Mouse (Mus musculus) ZHBTc4 (cell line): ENCODE results near the gene Clpb.

ENCODE experiments used
- DNase-seq: peaks from one replicate; pipeline ENCODE4 v3.0.0-alpha.2; 2011; ENCODE audit warnings: low read depth, low spot score

Gene Clpb

DNA sequence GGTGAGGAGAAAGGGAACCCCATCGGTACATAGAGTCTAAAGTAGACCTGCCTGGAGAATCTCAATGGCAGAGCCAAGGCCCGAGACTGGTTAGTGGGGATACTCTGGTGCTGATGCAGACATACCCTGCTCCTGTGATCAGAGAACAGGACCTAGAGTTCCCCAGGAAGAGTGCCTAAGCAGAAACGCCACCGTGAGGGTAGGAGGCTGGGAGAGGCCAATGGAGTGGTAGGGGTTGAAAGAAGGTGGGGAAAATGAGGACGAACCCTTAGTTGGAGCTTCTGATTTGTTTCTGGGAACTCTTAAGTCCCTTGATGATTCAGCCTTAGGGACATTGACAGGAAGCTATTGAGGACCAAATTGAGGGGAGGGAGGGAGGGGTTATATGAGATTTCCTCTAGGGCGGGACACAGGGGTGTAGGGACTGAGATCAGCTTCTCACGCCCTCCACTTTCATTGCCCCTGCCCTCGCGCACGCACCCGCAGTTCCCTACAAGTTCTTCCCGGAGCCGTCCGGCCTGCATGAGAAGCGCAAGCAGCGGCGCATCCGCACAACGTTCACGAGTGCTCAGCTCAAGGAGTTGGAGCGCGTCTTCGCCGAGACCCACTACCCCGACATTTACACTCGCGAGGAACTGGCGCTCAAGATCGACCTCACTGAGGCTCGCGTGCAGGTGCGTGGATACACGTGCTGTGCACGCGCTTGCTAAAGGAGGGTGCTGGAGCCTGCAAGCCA is 157.0 kb downstream of the Clpb start:
- peak; percentile 63 for DNase-seq

GRCm38 (mm10) chr7:101821571-101822501 is 158.4 kb downstream of the Clpb start:
- DNase-seq, result peak; percentile 84

- DNase-seq, result peak; percentile 73
These were observed 159.7 kb downstream of the Clpb start for GRCm38 (mm10) chr7:101822836-101823757.

DNA sequence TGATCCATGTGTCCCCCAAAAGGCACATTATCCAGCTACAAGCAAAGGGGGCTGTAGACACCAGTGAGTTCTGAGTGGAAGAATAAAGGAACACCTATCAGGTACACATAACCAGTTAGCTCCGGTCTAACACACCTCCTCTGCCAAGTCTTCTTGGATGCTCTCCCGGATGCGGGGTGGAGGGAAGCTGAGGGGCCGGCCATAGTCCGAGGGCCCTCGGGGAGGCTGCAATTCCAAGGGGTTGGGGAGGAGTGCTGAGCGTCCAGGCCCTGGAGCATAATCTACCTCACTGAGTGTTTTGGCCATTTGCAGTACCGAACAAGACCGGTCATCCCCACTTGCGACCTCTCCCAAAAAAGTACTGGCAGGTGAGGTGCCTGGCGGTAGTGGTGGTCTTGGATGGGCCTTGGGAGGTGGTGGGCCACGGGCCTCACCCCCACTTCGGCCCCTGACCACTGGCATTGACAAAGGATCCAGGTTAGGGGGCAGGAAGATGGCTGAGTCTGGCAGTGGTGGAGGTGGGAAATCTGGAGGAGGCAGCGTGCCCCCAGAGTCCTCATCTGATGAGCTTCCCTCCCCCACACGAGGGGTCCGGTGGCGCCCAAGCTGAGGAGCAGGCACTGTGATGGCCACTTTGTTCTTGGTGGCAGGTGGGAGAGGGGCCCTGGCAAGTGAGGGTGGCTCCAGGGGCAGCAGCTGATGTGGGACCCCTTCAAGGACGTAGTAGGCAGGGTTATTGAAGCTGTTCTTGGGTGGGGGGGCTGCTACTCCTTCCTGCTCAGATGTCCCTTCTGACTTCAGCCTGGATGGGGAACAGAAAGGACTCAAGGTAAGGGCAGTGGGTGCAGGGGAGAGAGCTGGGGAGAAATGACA is 160.6 kb downstream of the Clpb start:
- no peak for DNase-seq

- DNase-seq, result no peak
These were observed 166.9 kb downstream of the Clpb start for GRCm38 (mm10) chr7:101830373-101830772.

GRCm38 (mm10) chr7:101831437-101831836 is 168.0 kb downstream of the Clpb start:
- DNase-seq, result no peak

DNA sequence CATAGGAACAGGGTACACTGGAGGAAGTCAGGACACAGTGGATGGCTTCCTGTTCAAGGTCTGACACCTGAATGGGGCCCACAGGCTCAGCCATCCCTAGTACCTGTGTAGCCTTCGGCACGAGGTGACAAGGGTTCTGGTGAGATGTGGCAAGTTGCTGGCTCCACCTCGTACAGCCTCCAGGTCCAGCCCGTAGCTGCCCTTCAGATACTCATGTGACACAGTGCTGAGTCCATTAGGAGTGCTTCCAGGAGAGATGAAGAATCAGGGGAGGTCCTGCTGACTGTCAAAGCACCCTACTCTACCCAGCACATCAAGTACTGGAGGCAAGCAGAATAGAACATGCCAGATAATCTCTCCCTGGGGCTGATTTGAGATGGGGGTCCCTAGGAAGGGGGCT is 168.9 kb downstream of the Clpb start:
- no peak for DNase-seq

DNA sequence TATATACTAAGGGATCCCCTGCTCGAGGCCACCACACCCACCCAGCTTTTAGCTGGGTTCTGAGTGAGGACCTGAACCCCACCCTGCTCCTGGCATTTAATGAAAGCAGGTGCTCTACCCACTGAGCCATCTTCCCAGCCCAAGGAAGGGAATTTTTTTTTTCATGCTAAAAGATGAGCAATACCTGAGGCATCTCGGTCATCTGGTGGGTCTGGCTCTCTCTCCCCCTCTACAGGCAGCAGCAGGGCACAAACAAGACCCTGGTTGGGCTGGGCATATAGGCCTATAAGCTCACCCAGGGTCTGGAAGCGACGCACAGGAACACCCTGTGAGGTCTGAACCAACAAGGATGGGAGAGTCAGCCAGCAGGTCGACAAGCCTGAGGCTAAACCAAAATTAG is 169.9 kb downstream of the Clpb start:
- DNase-seq, result peak; percentile 55

DNA sequence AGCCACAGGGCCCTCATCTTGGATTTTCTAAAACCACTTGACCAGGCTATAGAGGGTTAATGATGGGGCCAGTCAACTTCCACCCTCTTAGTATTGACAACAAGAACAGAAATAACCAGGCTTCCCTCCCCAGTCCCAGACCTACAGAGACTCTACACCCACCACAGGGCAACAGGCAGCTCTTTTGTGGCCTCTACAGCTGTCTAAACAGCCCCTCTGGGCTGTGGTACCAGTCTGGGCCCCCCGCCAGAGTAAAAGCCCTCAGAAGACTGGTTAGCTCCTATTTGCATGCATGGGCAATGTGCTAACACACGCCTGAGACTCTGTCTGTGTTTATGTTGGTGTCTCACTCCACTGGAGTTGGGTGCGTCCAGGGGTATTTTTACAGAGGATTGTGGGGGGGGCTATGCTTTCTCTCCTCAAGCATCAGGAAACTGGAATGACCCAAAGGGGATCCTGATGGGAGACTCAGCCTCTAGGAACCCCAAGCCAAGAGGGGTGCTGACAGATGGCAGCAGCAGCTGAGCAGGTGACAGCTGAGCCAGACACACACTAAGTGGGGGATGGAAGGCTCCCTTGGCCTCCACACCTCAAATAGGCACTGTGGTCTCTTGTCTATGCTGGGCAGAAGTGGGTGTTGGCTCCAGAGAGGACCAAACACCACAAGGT is 170.6 kb downstream of the Clpb start:
- DNase-seq, result no peak

- DNase-seq, result no peak
These were observed 171.5 kb downstream of the Clpb start for GRCm38 (mm10) chr7:101834903-101835302.

DNA sequence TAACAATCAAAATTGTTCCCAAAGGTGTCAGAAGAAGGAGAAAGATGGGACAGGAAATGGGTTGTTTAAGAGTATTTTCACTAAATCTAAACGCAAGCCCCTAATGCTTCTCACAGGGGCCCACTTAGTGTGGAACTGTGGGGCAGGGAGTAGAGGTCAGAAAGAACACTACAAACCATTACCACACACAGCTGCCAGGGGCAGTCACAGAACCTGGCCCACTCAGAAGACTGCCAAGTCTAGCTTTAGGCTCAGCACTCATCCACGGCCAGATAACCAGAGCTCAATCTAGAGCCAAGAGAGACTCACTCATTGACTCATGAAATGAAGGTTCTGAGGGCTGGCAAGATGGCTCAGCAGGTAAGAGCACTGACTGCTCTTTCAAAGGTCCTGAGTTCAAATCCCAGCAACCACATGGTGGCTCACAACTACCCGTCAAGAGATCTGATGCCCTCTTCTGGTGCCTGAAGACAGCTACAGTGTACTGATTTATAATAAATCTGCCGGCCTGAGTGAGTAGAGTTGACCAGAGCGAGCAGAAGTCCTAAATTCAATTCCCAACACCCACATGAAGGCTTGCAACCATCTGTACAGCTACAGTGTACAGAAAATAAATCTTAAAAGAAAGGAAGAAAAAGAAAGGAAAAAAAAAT is 172.2 kb downstream of the Clpb start:
- DNase-seq, result no peak

- peak; percentile 79 for DNase-seq
These were observed 173.1 kb downstream of the Clpb start for GRCm38 (mm10) chr7:101836271-101837153.

DNA sequence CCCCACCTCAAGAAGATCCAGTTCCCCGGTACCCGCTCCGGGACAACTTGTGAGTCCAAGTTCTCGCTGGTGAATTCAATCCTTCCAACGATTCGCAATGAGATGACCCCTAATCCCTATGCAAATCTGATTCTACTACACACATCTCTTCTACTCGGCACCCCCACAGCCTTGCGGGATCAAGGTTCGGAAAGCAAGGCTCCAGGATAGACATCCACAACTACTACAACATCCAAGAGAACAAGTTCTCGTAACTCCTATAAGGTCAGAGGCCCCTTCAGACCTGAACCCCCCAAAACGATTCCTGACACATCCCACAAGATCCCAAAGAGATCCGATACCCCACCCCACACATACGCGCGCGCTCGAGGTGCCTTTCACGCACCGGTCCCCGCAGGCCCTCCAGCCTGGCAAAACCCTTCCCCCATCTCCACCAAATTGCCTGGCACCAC is 173.7 kb downstream of the Clpb start:
- DNase-seq, result peak; percentile 29

GRCm38 (mm10) chr7:101837606-101838471 is 174.4 kb downstream of the Clpb start, which contains the start of gene Inppl1:
TSS of gene Inppl1 (minus strand) at chr7:101838229.
- peak; percentile 96 for DNase-seq

- DNase-seq, result no peak
These were observed 180.8 kb downstream of the Clpb start for GRCm38 (mm10) chr7:101844186-101844585.
